Mouse (Mus musculus) embryonic facial prominence, embryonic 13.5 days (tissue): ENCODE data around the gene Hand2. TPM values are rescaled to one million over a fixed set of nuclear protein-coding genes. Genes with fewer than 3 reads are reported as not detected.

Experiments
- ATAC-seq: fragments of 200-750 bp; cut with Nextera tagmentation; 2 replicates; pipeline ENCODE4 v1.8.0; 2017; ENCODE audit warnings: low read depth; ENCODE audit not compliant: insufficient number of reproducible peaks, insufficient read depth, low FRiP score, low TSS enrichment
- H3K27ac ChIP-seq: fragments of 300-500 bp; sonication (generic); 2 replicates; pipeline ENCODE4 v1.5.1; 2015; ENCODE audit warnings: moderate library complexity, mild to moderate bottlenecking, inconsistent platforms
- H3K27me3 ChIP-seq: fragments of 300-500 bp; sonication (generic); 2 replicates; pipeline ENCODE4 v1.6.1; 2015; ENCODE audit warnings: mild to moderate bottlenecking, inconsistent platforms
- H3K36me3 ChIP-seq: fragments of 300-500 bp; sonication (generic); 2 replicates; pipeline ENCODE4 v1.6.1; 2015; ENCODE audit warnings: mild to moderate bottlenecking, inconsistent platforms
- H3K4me1 ChIP-seq: fragments of 300-500 bp; sonication (generic); 2 replicates; pipeline ENCODE4 v1.6.1; 2015; ENCODE audit warnings: inconsistent platforms
- H3K4me2 ChIP-seq: fragments of 300-500 bp; sonication (generic); 2 replicates; pipeline ENCODE4 v1.6.1; 2015; ENCODE audit warnings: moderate library complexity, mild to moderate bottlenecking, inconsistent platforms
- H3K4me3 ChIP-seq: fragments of 300-500 bp; sonication (generic); 2 replicates; pipeline ENCODE4 v1.5.1; 2015; ENCODE audit warnings: mild to moderate bottlenecking, inconsistent platforms
- H3K9ac ChIP-seq: fragments of 300-500 bp; sonication (generic); 2 replicates; pipeline ENCODE4 v1.6.1; 2015; ENCODE audit warnings: mild to moderate bottlenecking, inconsistent platforms
- H3K9me3 ChIP-seq: fragments of 300-500 bp; sonication (generic); 2 replicates; pipeline ENCODE4 v1.6.1; 2016; ENCODE audit warnings: inconsistent platforms
- WGBS: fragments of 180-500 bp; shearing (Covaris S2); methylation state at CpG from one replicate; pipeline ENCODE4 v1.1.7; 2015; ENCODE audit warnings: mixed read lengths; 5-methylcytosine and 5-hydroxymethylcytosine counted together
- polyA plus RNA-seq: library from polyadenylated mRNA; unstranded; fragments of >200 nt; fragmentation: Nextera tagmentation; extraction: Ambion mirVana; gene quantifications from 2 replicates; pipeline ENCODE4 v1.2.1, GENCODE M21; 2015

Gene Hand2
- polyA plus RNA-seq, 1 experiment from 2014 or later: 8.3 TPM

GRCm38 (mm10) chr8:57374044-57374443 lies 53.3 kb downstream of the Hand2 start:
- Histone ChIP-seq H3K27me3 (no peaks in the 10 kb centered on the region), H3K4me1 (no peaks in the 10 kb centered on the region), H3K4me3 (no peak overlapping the region), H3K4me2 (no peak overlapping the region), H3K36me3 (no peaks in the 10 kb centered on the region), H3K9ac (no peak overlapping the region), H3K27ac (no peak overlapping the region), H3K9me3 (no peaks in the 10 kb centered on the region)
- WGBS: 80% methylated on average over 2 of the region's 2 CpGs
- no peak for ATAC-seq

Other genes starting within 250 kb of the Hand2 start
- gene Scrg1, start 134.9 kb downstream of the Hand2 start, polyA plus RNA-seq: 5.5 and 6.1 TPM in 2 replicates
- gene Sap30, start 166.9 kb downstream of the Hand2 start, polyA plus RNA-seq: 40.4 and 45.6 TPM in 2 replicates
- 362 and 415 TPM in 2 replicates for gene Hmgb2, start 190.9 kb downstream of the Hand2 start, polyA plus RNA-seq